Mouse (Mus musculus): ENCODE measurements around the gene P4ha2.
A peak's percentile ranks its signal among the peaks of the same experiment; 100 is the strongest.
"Not testable (repeated sequence)": the region's sequence is repeated elsewhere in the genome, so short reads cannot be mapped to it uniquely, and the experiment has no call there.

P4ha2 gene

GRCm38 (mm10) chr11:54108131-54108530, 8.2 kb downstream of the P4ha2 start:
- no peak for DNase-seq

- DNase-seq, result no peak
These were observed 9.0 kb downstream of the P4ha2 start for GRCm38 (mm10) chr11:54108894-54109293.

- no peak for DNase-seq
These were observed 11.4 kb downstream of the P4ha2 start for GRCm38 (mm10) chr11:54111291-54111690.

GRCm38 (mm10) chr11:54111976-54112741, 12.3 kb downstream of the P4ha2 start:
- DNase-seq, result no peak

- peak; percentile 86 for DNase-seq
These were observed 13.0 kb downstream of the P4ha2 start for GRCm38 (mm10) chr11:54112920-54113319.

GRCm38 (mm10) chr11:54113352-54113751, 13.5 kb downstream of the P4ha2 start:
- no peak for DNase-seq

- no peak for DNase-seq
These were observed 14.9 kb downstream of the P4ha2 start for GRCm38 (mm10) chr11:54114746-54115145.

- no peak for DNase-seq
These were observed 15.4 kb downstream of the P4ha2 start for GRCm38 (mm10) chr11:54115301-54115700.

GRCm38 (mm10) chr11:54115911-54116310, 16.0 kb downstream of the P4ha2 start:
- no peak for DNase-seq

GRCm38 (mm10) chr11:54116406-54116805, 16.5 kb downstream of the P4ha2 start:
- no peak for DNase-seq

GRCm38 (mm10) chr11:54117096-54117495, 17.2 kb downstream of the P4ha2 start:
- no peak for DNase-seq

GRCm38 (mm10) chr11:54119126-54119525, 19.2 kb downstream of the P4ha2 start:
- DNase-seq, result no peak

GRCm38 (mm10) chr11:54119740-54120360, 20.0 kb downstream of the P4ha2 start:
- no peak for DNase-seq

- no peak for DNase-seq
These were observed 22.7 kb downstream of the P4ha2 start for GRCm38 (mm10) chr11:54122416-54123264.

- no peak for DNase-seq
These were observed 26.2 kb downstream of the P4ha2 start for GRCm38 (mm10) chr11:54125982-54126648.

- peak; percentile 63 for DNase-seq
These were observed 26.9 kb downstream of the P4ha2 start for GRCm38 (mm10) chr11:54126654-54127374.

GRCm38 (mm10) chr11:54127397-54127796, 27.5 kb downstream of the P4ha2 start:
- no peak for DNase-seq

GRCm38 (mm10) chr11:54129955-54130354, 30.1 kb downstream of the P4ha2 start:
- no peak for DNase-seq

GRCm38 (mm10) chr11:54130721-54131120, 30.8 kb downstream of the P4ha2 start:
- DNase-seq, result no peak

- DNase-seq, result no peak
These were observed 32.4 kb downstream of the P4ha2 start for GRCm38 (mm10) chr11:54132290-54132689.

GRCm38 (mm10) chr11:54134905-54135304, 35.0 kb downstream of the P4ha2 start:
- peak; percentile 34 for DNase-seq

- DNase-seq, result not testable (repeated sequence)
These were observed 40.3 kb downstream of the P4ha2 start for GRCm38 (mm10) chr11:54140159-54140558.
